Mouse (Mus musculus) spleen, adult 2 months (tissue): ENCODE data around the gene Cnpy4. TPM values are rescaled to one million over a fixed set of nuclear protein-coding genes. Genes with fewer than 3 reads are reported as not detected.

Experiments used
- DNase-seq, 2 experiments: peaks; one replicate each; pipeline versions ENCODE4 v3.0.0 to v3.0.0-alpha.2; 2012 to 2021; ENCODE audit warnings: low spot score in 2 of 2, low read depth in 1 of 2
- H3K27ac ChIP-seq: fragments of 200-500 bp; 2 replicates; pipeline ENCODE4 v1.5.1; 2012; ENCODE audit warnings: low read length, inconsistent platforms; ENCODE audit not compliant: insufficient read depth
- H3K27me3 ChIP-seq: fragments of 200-500 bp; 2 replicates; pipeline ENCODE4 v1.6.1; 2012; ENCODE audit warnings: mild to moderate bottlenecking, moderate library complexity, low read length, inconsistent platforms; ENCODE audit not compliant: control insufficient read depth, insufficient read depth
- H3K36me3 ChIP-seq: fragments of 200-500 bp; 2 replicates; pipeline ENCODE4 v1.6.1; 2012; ENCODE audit warnings: mild to moderate bottlenecking, low read length, inconsistent platforms; ENCODE audit not compliant: control insufficient read depth, insufficient read depth
- H3K4me1 ChIP-seq: fragments of 200-500 bp; 2 replicates; pipeline ENCODE4 v1.6.1; 2011; ENCODE audit warnings: inconsistent platforms; ENCODE audit not compliant: control insufficient read depth, insufficient read depth, insufficient read length
- H3K4me3 ChIP-seq: fragments of 200-500 bp; 2 replicates; pipeline ENCODE4 v1.5.1; 2011; ENCODE audit warnings: mild to moderate bottlenecking, inconsistent platforms; ENCODE audit not compliant: insufficient read depth, insufficient read length; ENCODE audit errors: extremely low read depth
- CTCF ChIP-seq: fragments of 200-500 bp; IDR thresholded peaks from 2 replicates; pipeline ENCODE4 v1.5.1; 2011; ENCODE audit warnings: mild to moderate bottlenecking, inconsistent platforms; ENCODE audit not compliant: insufficient read depth, insufficient read length, insufficient replicate concordance; ENCODE audit errors: extremely low read depth
- POLR2A ChIP-seq: fragments of 200-500 bp; IDR thresholded peaks from 2 replicates; pipeline ENCODE4 v1.6.1; 2011; ENCODE audit warnings: low read depth, low read length, inconsistent platforms
- WGBS: fragments of 180-500 bp; shearing (Covaris S2); methylation state at CpG from one replicate; pipeline ENCODE4 v1.1.7; 2018; 5-methylcytosine and 5-hydroxymethylcytosine counted together
- polyA plus RNA-seq: library from polyadenylated mRNA; depleted of rRNA; stranded (reverse); fragments of >200 nt; gene quantifications from 2 replicates; pipeline ENCODE4 v1.2.3, GENCODE M21; 2012; rRNA removed

Cnpy4 gene
- polyA plus RNA-seq, 1 experiment, result 4.3 TPM

GRCm38 (mm10) chr5:138241511-138241910, 54.2 kb downstream of the Cnpy4 start:
- DNase-seq, result no peak
- Histone ChIP-seq H3K27me3 (no peaks in the 10 kb centered on the region), H3K27ac (no peak overlapping the region), H3K36me3 (no peaks in the 10 kb centered on the region), H3K4me1 (no peaks in the 10 kb centered on the region), H3K4me3 (no peak overlapping the region)
- 23% methylated on average over 2 of the region's 2 CpGs for WGBS
- no peak for TF ChIP-seq CTCF
- no peak for TF ChIP-seq POLR2A

Other genes with a start within 250 kb of the Cnpy4 start
- gene Gjc3, start 224.4 kb upstream of the Cnpy4 start, polyA plus RNA-seq, result 0.02 TPM in 2 replicates
- not detected in 2 replicates for gene Azgp1, start 206.0 kb upstream of the Cnpy4 start, polyA plus RNA-seq
- gene Smok3a, start 166.2 kb upstream of the Cnpy4 start, polyA plus RNA-seq, result not detected in 2 replicates
- not detected in 2 replicates for gene Smok3b, start 166.1 kb upstream of the Cnpy4 start, polyA plus RNA-seq
- not detected in 2 replicates for gene Smok3c, start 134.3 kb upstream of the Cnpy4 start, polyA plus RNA-seq
- gene Zkscan1, start 102.4 kb upstream of the Cnpy4 start, polyA plus RNA-seq, result 1.6 and 1.8 TPM in 2 replicates
- gene Zscan21, start 70.6 kb upstream of the Cnpy4 start, polyA plus RNA-seq, result 3.3 and 3.7 TPM in 2 replicates
- 1.1 and 3.5 TPM in 2 replicates for gene Zfp113, start 31.7 kb upstream of the Cnpy4 start, polyA plus RNA-seq
- gene Cops6, start 26.4 kb upstream of the Cnpy4 start, polyA plus RNA-seq, result 34.3 and 38.1 TPM in 2 replicates
- gene Ap4m1, start 15.5 kb upstream of the Cnpy4 start, polyA plus RNA-seq, result 20.2 and 22.6 TPM in 2 replicates
- gene Mcm7, start 15.1 kb upstream of the Cnpy4 start, polyA plus RNA-seq, result 35.7 and 51.0 TPM in 2 replicates
- gene Taf6, start within 50 bp of the Cnpy4 start, polyA plus RNA-seq, result 38.6 and 50.6 TPM in 2 replicates
- 2.6 and 4.0 TPM in 2 replicates for gene Mblac1, start 6.8 kb downstream of the Cnpy4 start, polyA plus RNA-seq
- 1.2 and 1.6 TPM in 2 replicates for gene Nxpe5, start 38.4 kb downstream of the Cnpy4 start, polyA plus RNA-seq
- 108 and 135 TPM in 2 replicates for gene Lamtor4, start 68.0 kb downstream of the Cnpy4 start, polyA plus RNA-seq
- 114 and 128 TPM in 2 replicates for gene BC037034, start 76.5 kb downstream of the Cnpy4 start, polyA plus RNA-seq
- 0.06 and 0.08 TPM in 2 replicates for gene Gal3st4, start 85.4 kb downstream of the Cnpy4 start, polyA plus RNA-seq
- gene Gm43720, start 92.5 kb downstream of the Cnpy4 start, polyA plus RNA-seq, result not detected in 2 replicates
- 4.4 and 4.8 TPM in 2 replicates for gene Gpc2, start 92.5 kb downstream of the Cnpy4 start, polyA plus RNA-seq
- 2.3 and 2.5 TPM in 2 replicates for gene Stag3, start 92.8 kb downstream of the Cnpy4 start, polyA plus RNA-seq
- 3.5 and 5.2 TPM in 2 replicates for gene Pvrig, start 154.5 kb downstream of the Cnpy4 start, polyA plus RNA-seq